Mouse (Mus musculus) midbrain, embryonic 11.5 days (tissue): ENCODE results near the gene Abca7. TPM values are rescaled to one million over a fixed set of nuclear protein-coding genes. Genes with fewer than 3 reads are reported as not detected.

ENCODE experiments used
- ATAC-seq: fragments of 200-750 bp; cut with Nextera tagmentation; 2 replicates; pipeline ENCODE4 v1.8.0; 2017; ENCODE audit warnings: moderate TSS enrichment, moderate library complexity; ENCODE audit not compliant: low FRiP score
- DNase-seq: peaks from one replicate; pipeline ENCODE4 v3.0.0; 2015; ENCODE audit warnings: low spot score; ENCODE audit errors: missing footprints
- H3K27ac ChIP-seq: fragments of 300-500 bp; sonication (generic); 2 replicates; pipeline ENCODE4 v1.5.1; 2014; ENCODE audit warnings: low read depth, low read length
- H3K27me3 ChIP-seq: fragments of 300-500 bp; sonication (generic); 2 replicates; pipeline ENCODE4 v1.6.1; 2014; ENCODE audit warnings: mild to moderate bottlenecking, low read length, moderate library complexity, mixed read lengths; ENCODE audit not compliant: control insufficient read depth, insufficient read depth
- H3K36me3 ChIP-seq: fragments of 300-500 bp; sonication (generic); 2 replicates; pipeline ENCODE4 v1.6.1; 2014; ENCODE audit warnings: mild to moderate bottlenecking, low read length, moderate library complexity, mixed read lengths; ENCODE audit not compliant: control insufficient read depth, insufficient read depth
- H3K4me1 ChIP-seq: fragments of 300-500 bp; sonication (generic); 2 replicates; pipeline ENCODE4 v1.6.1; 2014; ENCODE audit warnings: low read length; ENCODE audit not compliant: control insufficient read depth, insufficient read depth
- H3K4me2 ChIP-seq: fragments of 300-500 bp; sonication (generic); 2 replicates; pipeline ENCODE4 v1.6.1; 2014; ENCODE audit warnings: mild to moderate bottlenecking, moderate library complexity
- H3K4me3 ChIP-seq: fragments of 300-500 bp; sonication (generic); 2 replicates; pipeline ENCODE4 v1.5.1; 2014; ENCODE audit warnings: low read depth, low read length
- H3K9ac ChIP-seq: fragments of 300-500 bp; sonication (generic); 2 replicates; pipeline ENCODE4 v1.6.1; 2014; ENCODE audit warnings: low read length
- H3K9me3 ChIP-seq: fragments of 300-500 bp; sonication (generic); 2 replicates; pipeline ENCODE4 v1.6.1; 2016; ENCODE audit warnings: low read length; ENCODE audit not compliant: control insufficient read depth
- WGBS: fragments of 180-500 bp; shearing (Covaris S2); extraction: QIAGEN DNeasy Blood & Tissue Kit; methylation state at CpG from one replicate; pipeline ENCODE4 v1.1.7; 2014; 5-methylcytosine and 5-hydroxymethylcytosine counted together
- polyA plus RNA-seq: library from polyadenylated mRNA; unstranded; fragments of >200 nt; fragmentation: Nextera tagmentation; extraction: Ambion mirVana; gene quantifications from 2 replicates; pipeline ENCODE4 v1.2.1, GENCODE M21; 2014

The Abca7 gene
- polyA plus RNA-seq: 2.8 and 2.9 TPM in 2 replicates

- H3K4me2 ChIP-seq: peak within 1 kb of the TSS; percentile 51
- H3K4me1 ChIP-seq: peaks cover 11% of the 10 kb centered on the region
- peak; percentile 100 for DNase-seq
- H3K27ac ChIP-seq: no peak within 1 kb of the TSS
- H3K27me3 ChIP-seq: peaks cover 5% of the 10 kb centered on the region
- peaks cover 5% of the 10 kb centered on the region; the same call in 1 of the 2 replicates for H3K9me3 ChIP-seq
- peak within 1 kb of the TSS; percentile 34 for H3K4me3 ChIP-seq
- under 1% methylated on average over 34 of the region's 34 CpGs for WGBS
- peak; percentile 89 for ATAC-seq
- H3K9ac ChIP-seq: peak within 1 kb of the TSS; percentile 58
- no peaks in the 10 kb centered on the region for H3K36me3 ChIP-seq
Measured at GRCm38 (mm10) chr10:79996272-79997033, at the start of gene Abca7. TSS of gene Abca7 (plus strand) at chr10:79996494.

GRCm38 (mm10) chr10:79946752-79947322 is 49.5 kb upstream of the Abca7 start:
- DNase-seq (no peak), ATAC-seq (no peak; the same call in 1 of the 2 replicates)
- WGBS: 24% methylated on average over 6 of the region's 7 CpGs
- Histone ChIP-seq H3K4me3 (no peak overlapping the region), H3K9ac (peak overlapping the region; percentile 30), H3K4me2 (peak overlapping the region; percentile 4; the same call in 1 of the 2 replicates), H3K4me1 (peaks cover 23% of the 10 kb centered on the region), H3K9me3 (no peaks in the 10 kb centered on the region), H3K27ac (peak overlapping the region; percentile 44), H3K36me3 (no peaks in the 10 kb centered on the region), H3K27me3 (no peaks in the 10 kb centered on the region)

DNA sequence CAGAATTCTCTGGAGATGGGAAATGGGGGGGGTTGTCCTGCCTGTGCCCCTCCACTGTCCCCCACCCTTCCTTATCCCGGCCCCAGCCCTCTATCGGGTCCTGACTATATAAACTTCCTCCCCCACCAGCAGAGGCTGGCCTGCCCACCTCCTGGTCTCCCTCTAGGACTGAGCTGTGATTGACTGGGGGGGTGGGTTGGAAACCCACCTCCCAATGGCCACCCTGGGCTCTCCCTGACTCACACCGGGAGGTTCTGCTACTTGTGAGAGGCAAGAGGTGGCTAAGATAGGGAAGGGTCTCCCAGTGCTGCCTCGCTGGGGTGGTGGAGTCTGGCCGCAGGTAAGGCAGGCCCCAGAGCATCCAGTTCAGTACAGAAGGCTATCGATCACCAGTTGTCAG is 48.8 kb upstream of the Abca7 start:
- Histone ChIP-seq H3K36me3 (no peaks in the 10 kb centered on the region), H3K4me2 (no peak overlapping the region), H3K4me1 (peaks cover 23% of the 10 kb centered on the region), H3K4me3 (no peak overlapping the region), H3K9ac (no peak overlapping the region), H3K27ac (no peak overlapping the region; the same call in 1 of the 2 replicates), H3K27me3 (no peaks in the 10 kb centered on the region), H3K9me3 (no peaks in the 10 kb centered on the region)
- no peak for ATAC-seq
- 84% methylated on average over 6 of the region's 6 CpGs for WGBS
- DNase-seq: no peak

GRCm38 (mm10) chr10:79949873-79950272 is 46.4 kb upstream of the Abca7 start:
- ATAC-seq (no peak), DNase-seq (no peak)
- WGBS: 93% methylated on average over 4 of the region's 4 CpGs
- H3K9me3 ChIP-seq: no peaks in the 10 kb centered on the region
- H3K27ac ChIP-seq: no peak overlapping the region
- no peaks in the 10 kb centered on the region for H3K36me3 ChIP-seq
- H3K9ac ChIP-seq: no peak overlapping the region
- H3K27me3 ChIP-seq: no peaks in the 10 kb centered on the region; the same call in 1 of the 2 replicates
- H3K4me3 ChIP-seq: no peak overlapping the region
- H3K4me1 ChIP-seq: peaks cover 19% of the 10 kb centered on the region
- H3K4me2 ChIP-seq: no peak overlapping the region

- Histone ChIP-seq H3K9ac (no peak overlapping the region), H3K4me3 (no peak overlapping the region), H3K27ac (no peak overlapping the region), H3K4me1 (peaks cover 16% of the 10 kb centered on the region), H3K9me3 (no peaks in the 10 kb centered on the region), H3K27me3 (no peaks in the 10 kb centered on the region; the same call in 1 of the 2 replicates), H3K36me3 (no peaks in the 10 kb centered on the region), H3K4me2 (no peak overlapping the region)
- DNase-seq (no peak), ATAC-seq (no peak)
- WGBS: 86% methylated on average over 18 of the region's 18 CpGs
Measured at GRCm38 (mm10) chr10:79950661-79951060, 45.6 kb upstream of the Abca7 start.

GRCm38 (mm10) chr10:79953946-79954345 is 42.3 kb upstream of the Abca7 start:
- 87% methylated on average over 6 of the region's 6 CpGs for WGBS
- no peak for DNase-seq
- Histone ChIP-seq H3K4me1 (0 out of 2 replicates have a peak, but pooled peaks cover 2% of the 10 kb centered on the region), H3K36me3 (no peaks in the 10 kb centered on the region), H3K27ac (no peak overlapping the region), H3K27me3 (no peaks in the 10 kb centered on the region; the same call in 1 of the 2 replicates), H3K9me3 (no peaks in the 10 kb centered on the region), H3K9ac (no peak overlapping the region), H3K4me3 (no peak overlapping the region), H3K4me2 (no peak overlapping the region)
- ATAC-seq: no peak

GRCm38 (mm10) chr10:79955691-79956090 is 40.6 kb upstream of the Abca7 start:
- Histone ChIP-seq H3K4me2 (no peak overlapping the region), H3K4me1 (peaks cover 6% of the 10 kb centered on the region), H3K27me3 (no peaks in the 10 kb centered on the region; the same call in 1 of the 2 replicates), H3K36me3 (no peaks in the 10 kb centered on the region), H3K9me3 (no peaks in the 10 kb centered on the region), H3K27ac (no peak overlapping the region), H3K9ac (no peak overlapping the region), H3K4me3 (no peak overlapping the region)
- no peak for ATAC-seq
- 70% methylated on average over 9 of the region's 9 CpGs for WGBS
- no peak for DNase-seq

DNA sequence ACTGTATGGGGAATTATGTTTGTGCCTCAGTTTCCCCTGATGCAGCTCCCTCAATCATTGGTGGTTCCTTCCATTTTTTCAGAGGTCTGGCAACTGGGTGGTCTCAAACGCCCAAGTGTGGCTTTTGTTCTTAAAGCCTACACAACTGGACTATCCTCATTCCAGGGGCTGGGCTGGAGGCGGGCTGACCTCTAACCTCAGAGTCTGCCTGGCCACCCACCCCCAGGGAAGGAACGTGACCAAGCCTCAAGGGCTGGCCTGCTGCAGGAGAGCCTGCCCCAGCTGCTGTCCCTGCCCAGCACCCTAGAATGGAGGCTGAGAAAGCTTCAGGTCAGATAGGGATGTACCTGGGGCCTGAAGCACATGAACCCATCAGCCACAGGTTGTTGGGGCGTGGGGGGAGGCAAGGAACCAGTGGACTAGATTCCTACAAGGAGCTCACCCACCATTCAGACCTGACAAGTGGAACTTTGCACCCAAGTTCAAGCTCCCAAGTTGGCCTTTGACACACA is 39.6 kb upstream of the Abca7 start:
- DNase-seq: no peak
- H3K27ac ChIP-seq: no peak overlapping the region
- no peak for ATAC-seq
- 10% methylated on average over 4 of the region's 4 CpGs for WGBS
- H3K4me2 ChIP-seq: no peak overlapping the region
- no peaks in the 10 kb centered on the region; the same call in 1 of the 2 replicates for H3K27me3 ChIP-seq
- peaks cover 4% of the 10 kb centered on the region; the same call in 1 of the 2 replicates for H3K36me3 ChIP-seq
- H3K9ac ChIP-seq: no peak overlapping the region
- peaks cover 10% of the 10 kb centered on the region for H3K4me1 ChIP-seq
- no peaks in the 10 kb centered on the region for H3K9me3 ChIP-seq
- H3K4me3 ChIP-seq: no peak overlapping the region
